Mouse (Mus musculus) mature B cell (primary cell): ENCODE data around the gene St8sia1.

ENCODE experiments used
- in situ Hi-C: fragments of 300-500 bp; cut with MboI; formaldehyde crosslinking; loops from 2 replicates; pipeline ENCODE4 v1.14.3; 2019

St8sia1 gene

GRCm38 (mm10) chr6:142789736-142790135, 174.5 kb downstream of the St8sia1 start:
- in situ Hi-C loops: no loop called here

DNA sequence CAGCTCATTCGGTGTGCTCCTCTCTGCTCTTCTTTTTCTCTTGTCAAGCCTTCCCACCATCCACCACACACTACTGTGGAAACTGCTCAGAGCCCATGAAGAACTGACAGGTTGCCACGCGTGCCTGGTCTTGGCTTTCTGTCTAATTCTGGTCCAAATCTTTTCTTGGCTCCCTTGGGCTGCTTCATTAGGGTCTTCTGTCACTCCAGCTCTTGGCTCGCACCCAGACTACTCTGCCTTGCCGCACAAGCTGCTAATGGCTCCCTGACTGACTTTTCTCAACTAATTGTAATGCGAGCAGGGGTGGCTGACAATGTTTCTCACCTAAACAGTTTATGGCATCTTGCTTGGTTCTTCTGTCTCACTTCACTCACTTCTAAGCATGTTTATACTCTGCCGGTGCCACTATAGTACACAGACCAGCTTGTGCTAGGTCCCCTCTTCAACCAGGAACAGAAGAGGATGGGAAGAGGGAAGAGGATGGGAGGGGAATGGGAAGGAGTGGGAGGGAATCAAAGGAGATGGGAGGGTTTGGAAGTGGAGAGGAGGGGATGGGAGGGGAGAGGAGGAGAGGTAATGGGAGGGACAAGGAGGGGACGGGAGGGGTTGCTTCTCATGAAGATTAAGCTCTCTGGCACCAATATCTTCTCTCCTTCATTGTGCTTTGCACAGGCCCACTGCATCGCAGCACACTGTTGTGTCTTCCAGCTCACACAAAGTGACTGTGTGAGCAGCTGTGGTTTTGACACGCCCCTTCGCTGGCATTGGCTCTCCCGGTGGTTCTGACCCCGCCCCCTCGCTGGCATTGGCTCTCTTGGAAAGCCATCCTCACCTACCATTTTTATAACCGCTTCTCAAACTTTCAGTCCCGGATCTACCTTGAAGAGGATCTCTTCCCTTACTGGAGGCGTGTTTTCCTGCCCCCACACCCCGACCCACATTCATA, 175.9 kb downstream of the St8sia1 start:
- in situ Hi-C loops: no loop called here

- in situ Hi-C loops: no loop called here
Observed at GRCm38 (mm10) chr6:142786106-142786505, 178.1 kb downstream of the St8sia1 start.

GRCm38 (mm10) chr6:142785343-142785742, 178.9 kb downstream of the St8sia1 start:
- in situ Hi-C loops: no loop called here

GRCm38 (mm10) chr6:142781286-142781685, 183.0 kb downstream of the St8sia1 start:
- in situ Hi-C loops: no loop called here

DNA sequence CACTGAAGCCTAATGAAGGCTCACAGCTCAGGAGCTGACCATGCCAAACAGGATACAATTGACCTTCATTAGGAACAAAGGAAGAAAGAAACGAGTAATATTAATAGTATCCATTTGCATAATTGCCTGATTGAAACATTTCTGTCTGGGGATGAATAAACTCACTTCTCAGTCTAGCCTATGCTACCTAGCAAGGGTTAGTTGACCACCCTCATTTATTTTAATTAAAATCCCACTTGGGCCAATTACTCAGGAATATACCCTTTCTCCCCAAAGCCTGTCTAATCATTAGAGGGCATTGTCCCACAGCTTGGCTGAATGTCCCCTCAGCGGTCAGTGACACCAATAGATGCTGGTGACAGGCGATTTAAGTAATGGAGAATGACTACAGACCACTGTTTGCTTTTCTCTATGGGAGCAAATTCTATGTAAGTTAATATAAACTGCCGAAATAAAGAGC, 183.6 kb downstream of the St8sia1 start:
- in situ Hi-C loops: no loop called here

DNA sequence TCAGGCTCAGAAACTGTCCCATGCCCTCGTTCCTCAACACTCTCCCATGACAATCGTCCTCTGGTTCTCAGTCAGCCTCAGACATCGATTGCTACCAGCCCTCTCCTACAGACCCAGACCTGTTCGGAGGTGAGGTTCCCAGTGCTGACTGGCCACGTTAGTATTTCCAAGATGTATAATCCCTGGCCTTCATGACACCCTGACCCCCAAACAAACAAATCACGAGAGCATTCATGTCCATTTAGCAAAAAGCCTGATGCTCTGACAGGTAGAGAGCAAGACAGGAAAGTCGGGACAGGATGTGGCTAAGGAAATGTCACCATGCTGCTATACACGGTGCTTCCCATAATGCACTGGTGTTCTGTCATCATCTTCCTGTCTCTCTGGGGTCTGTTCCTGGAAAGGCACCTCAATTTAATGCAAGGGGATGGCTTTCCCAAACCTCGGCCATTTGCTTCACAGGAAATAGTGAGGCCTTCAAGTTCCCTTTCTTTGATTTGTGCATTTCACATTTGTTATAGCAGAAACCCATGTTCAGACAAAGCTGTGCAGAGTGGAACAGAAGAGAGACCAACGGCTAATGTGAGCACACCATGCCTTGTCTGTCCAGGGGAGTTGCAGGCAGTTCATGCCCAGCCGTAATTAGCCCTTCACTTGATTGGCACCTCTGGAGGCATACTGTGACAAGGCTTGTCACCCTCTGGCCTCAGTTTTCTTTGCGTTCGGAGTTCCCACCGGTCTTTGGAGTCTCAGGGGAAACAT, 184.3 kb downstream of the St8sia1 start:
- in situ Hi-C loops: no loop called here

DNA sequence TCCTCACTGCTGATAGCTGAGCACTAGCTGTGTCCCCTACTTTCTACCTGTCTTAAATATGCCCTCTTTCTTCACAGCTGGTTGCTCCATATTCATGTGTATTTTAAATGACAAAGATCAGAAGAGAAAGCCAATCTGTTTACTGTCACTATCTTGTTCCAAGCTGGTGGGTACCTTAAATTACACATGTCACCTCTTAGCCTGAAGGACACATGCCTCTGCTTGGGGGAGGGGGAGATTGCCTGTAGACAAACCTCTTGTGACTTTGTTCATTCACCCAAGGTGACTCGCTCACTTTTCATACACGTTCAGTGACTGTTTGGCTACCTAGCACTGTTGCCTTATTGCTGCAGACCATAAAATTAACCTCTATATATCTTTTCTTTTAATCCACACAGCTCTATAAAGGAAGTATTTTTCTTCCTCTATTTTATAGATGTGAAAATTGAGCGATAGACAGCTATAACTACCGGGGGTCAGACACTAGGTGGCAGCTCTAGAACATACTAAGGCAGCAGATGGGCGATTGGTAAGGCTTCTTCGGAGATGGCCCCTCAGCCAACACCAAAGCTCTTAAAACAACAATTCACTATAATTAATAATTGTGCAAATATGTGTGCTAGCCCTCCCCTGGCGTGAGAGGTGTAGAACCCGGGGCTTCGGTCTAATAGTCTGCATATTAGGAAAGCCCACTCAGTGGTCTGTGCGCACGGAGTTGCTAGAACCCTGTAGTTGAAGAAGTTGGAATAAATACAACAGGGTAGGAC, 185.0 kb downstream of the St8sia1 start:
- in situ Hi-C loops: no loop called here

- in situ Hi-C loops: no loop called here
Observed at GRCm38 (mm10) chr6:142776935-142777334, 187.3 kb downstream of the St8sia1 start.

DNA sequence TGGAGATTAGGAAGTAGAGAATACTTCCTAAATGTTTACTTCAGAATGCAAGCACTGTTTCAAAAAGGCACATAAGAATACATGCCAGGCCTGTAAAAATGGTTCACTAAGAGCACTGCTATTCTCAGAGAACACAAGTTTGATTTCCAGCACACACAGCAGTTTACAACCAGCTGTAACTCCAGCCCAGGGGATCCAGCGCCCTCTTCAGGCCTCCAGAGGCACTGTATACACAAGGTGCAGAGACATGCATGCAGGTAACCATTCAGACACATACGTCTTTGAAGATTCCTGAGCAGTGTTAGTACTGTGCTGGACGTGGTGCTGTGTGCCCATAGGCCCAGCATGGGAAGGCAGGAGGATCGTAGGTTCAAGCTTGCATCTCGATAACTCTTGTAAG, 190.7 kb downstream of the St8sia1 start:
- in situ Hi-C loops: loop anchor here (25.0 kb wide), 1 partner anchor 386 kb away; the partner anchor contains the start of genes Golt1b and Recql

DNA sequence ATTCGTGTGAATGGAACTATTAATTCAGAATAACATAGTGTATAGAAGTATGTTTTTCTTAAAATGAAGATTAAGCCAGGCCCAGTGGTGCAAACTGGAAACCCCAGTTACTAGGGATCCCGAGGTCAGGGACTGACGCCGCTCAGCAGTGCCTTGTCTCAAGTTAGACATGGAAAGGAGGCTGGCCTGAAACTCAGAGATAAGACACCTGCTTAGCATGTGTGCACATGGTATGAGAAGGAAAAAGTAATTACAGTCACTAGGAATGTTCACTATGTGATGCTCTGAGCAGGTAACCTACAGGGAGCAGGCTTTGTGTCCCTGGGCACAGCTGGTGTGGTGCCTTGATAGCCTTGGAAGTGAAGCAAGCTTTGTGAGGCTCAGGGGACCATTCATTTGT, 192.6 kb downstream of the St8sia1 start:
- in situ Hi-C loops: loop anchor here (25.0 kb wide), 1 partner anchor 384 kb away; the partner anchor contains the start of genes Golt1b and Recql
